Mouse (Mus musculus) C2C12 (cell line): ENCODE measurements around the gene Nedd9. TPM values are rescaled to one million over a fixed set of nuclear protein-coding genes. Genes with fewer than 3 reads are reported as not detected.
"Not testable (repeated sequence)": the region's sequence is repeated elsewhere in the genome, so short reads cannot be mapped to it uniquely, and the experiment has no call there.

Source experiments
- H3K27me3 ChIP-seq: one replicate; pipeline ENCODE4 v1.6.1; 2011; ENCODE audit not compliant: control insufficient read depth, insufficient read depth, insufficient read length
- H3K36me3 ChIP-seq: one replicate; pipeline ENCODE4 v1.6.1; 2011; ENCODE audit not compliant: control insufficient read depth, insufficient read depth
- H3K4me3 ChIP-seq: one replicate; pipeline ENCODE4 v1.5.1; 2011; ENCODE audit warnings: mild to moderate bottlenecking, control low read depth; ENCODE audit not compliant: poor library complexity, insufficient read depth, severe bottlenecking
- H3K79me2 ChIP-seq: one replicate; pipeline ENCODE4 v1.6.1; 2011; ENCODE audit not compliant: control insufficient read depth, insufficient read depth
- H3K79me3 ChIP-seq: one replicate; pipeline ENCODE4 v1.6.1; 2011; ENCODE audit warnings: low read depth, control low read depth
- H3ac ChIP-seq: one replicate; pipeline ENCODE3; 2011; ENCODE audit warnings: low read depth; ENCODE audit not compliant: control insufficient read depth, insufficient read length
- CEBPB ChIP-seq: IDR thresholded peaks from one replicate; pipeline ENCODE4 v1.6.1; 2011; ENCODE audit warnings: low read depth, mild to moderate bottlenecking, control low read depth, moderate library complexity
- CTCF ChIP-seq: IDR thresholded peaks from one replicate; pipeline ENCODE4 v1.5.1; 2011; ENCODE audit not compliant: control insufficient read depth, insufficient read depth, insufficient read length
- FOSL1 ChIP-seq: IDR thresholded peaks from one replicate; pipeline ENCODE4 v1.8.0; 2011; ENCODE audit warnings: mild to moderate bottlenecking, low read length; ENCODE audit not compliant: poor library complexity, insufficient read depth, severe bottlenecking
- MAX ChIP-seq: IDR thresholded peaks from one replicate; pipeline ENCODE4 v1.6.1; 2011; ENCODE audit warnings: mild to moderate bottlenecking, control low read depth
- MYOD1 ChIP-seq: IDR thresholded peaks from one replicate; pipeline ENCODE4 v1.6.1; 2011; ENCODE audit warnings: low read depth; ENCODE audit not compliant: control insufficient read depth, insufficient read length
- MYOG ChIP-seq: IDR thresholded peaks from one replicate; pipeline ENCODE4 v1.6.1; 2011; ENCODE audit not compliant: control insufficient read depth, insufficient read length; ENCODE audit errors: extremely low read depth
- USF1 ChIP-seq: IDR thresholded peaks from one replicate; pipeline ENCODE4 v1.6.1; 2011; ENCODE audit warnings: low read depth, mild to moderate bottlenecking, control low read depth, moderate library complexity
- polyA plus RNA-seq: library from polyadenylated mRNA; unstranded; fragments of >200 nt; fragmentation: generic; extraction: Trizol; gene quantifications from one replicate; pipeline ENCODE4 v1.2.1, GENCODE M21; 2012; ENCODE audit warnings: missing spikeins

The Nedd9 gene
- polyA plus RNA-seq, 1 experiment: 6.7 TPM

- no peaks in the 10 kb centered on the region for H3K79me2 ChIP-seq
- TF ChIP-seq MAX: no peak
- no peak for TF ChIP-seq MYOD1
- H3K36me3 ChIP-seq: no peaks in the 10 kb centered on the region
- H3ac ChIP-seq: no peak overlapping the region
- no peaks in the 10 kb centered on the region for H3K79me3 ChIP-seq
- H3K27me3 ChIP-seq: no peaks in the 10 kb centered on the region
- no peak overlapping the region for H3K4me3 ChIP-seq
Observed at GRCm38 (mm10) chr13:41267827-41268408, 219.2 kb downstream of the Nedd9 start.

GRCm38 (mm10) chr13:41263304-41264006, 223.7 kb downstream of the Nedd9 start:
- no peaks in the 10 kb centered on the region for H3K36me3 ChIP-seq
- H3ac ChIP-seq: no peak overlapping the region
- no peak overlapping the region for H3K4me3 ChIP-seq
- H3K79me3 ChIP-seq: no peaks in the 10 kb centered on the region
- TF ChIP-seq USF1 (no peak), CTCF (no peak), CEBPB (no peak), FOSL1 (no peak), MYOD1 (no peak), MYOG (no peak), MAX (no peak)
- no peaks in the 10 kb centered on the region for H3K79me2 ChIP-seq
- H3K27me3 ChIP-seq: no peaks in the 10 kb centered on the region

GRCm38 (mm10) chr13:41261617-41262016, 225.5 kb downstream of the Nedd9 start:
- not testable (repeated sequence) for H3K27me3 ChIP-seq, H3ac ChIP-seq, H3K36me3 ChIP-seq, H3K4me3 ChIP-seq, H3K79me2 ChIP-seq, H3K79me3 ChIP-seq

Other genes starting within 250 kb of the Nedd9 start
- 4.2 TPM for gene Smim13, start 237.5 kb downstream of the Nedd9 start, polyA plus RNA-seq
- gene Gm17364, start 213.4 kb downstream of the Nedd9 start, polyA plus RNA-seq: not detected
- 0.73 TPM for gene Tmem170b, start 118.5 kb upstream of the Nedd9 start, polyA plus RNA-seq